Mouse (Mus musculus): ENCODE results near the gene Gtf2f1.

The Gtf2f1 gene

GRCm38 (mm10) chr17:56976531-56977390 lies 34.3 kb downstream of the Gtf2f1 start:
- in situ Hi-C loops (cut with MboI, MseI): loop anchor here (5.0 kb wide), 1 partner anchor 39 kb away; the partner anchor contains the start of gene Mllt1

GRCm38 (mm10) chr17:56975391-56975790 lies 35.7 kb downstream of the Gtf2f1 start:
- in situ Hi-C loops (cut with MboI, MseI): loop anchor here (5.0 kb wide), 1 partner anchor 38 kb away; the partner anchor contains the start of gene Mllt1

DNA sequence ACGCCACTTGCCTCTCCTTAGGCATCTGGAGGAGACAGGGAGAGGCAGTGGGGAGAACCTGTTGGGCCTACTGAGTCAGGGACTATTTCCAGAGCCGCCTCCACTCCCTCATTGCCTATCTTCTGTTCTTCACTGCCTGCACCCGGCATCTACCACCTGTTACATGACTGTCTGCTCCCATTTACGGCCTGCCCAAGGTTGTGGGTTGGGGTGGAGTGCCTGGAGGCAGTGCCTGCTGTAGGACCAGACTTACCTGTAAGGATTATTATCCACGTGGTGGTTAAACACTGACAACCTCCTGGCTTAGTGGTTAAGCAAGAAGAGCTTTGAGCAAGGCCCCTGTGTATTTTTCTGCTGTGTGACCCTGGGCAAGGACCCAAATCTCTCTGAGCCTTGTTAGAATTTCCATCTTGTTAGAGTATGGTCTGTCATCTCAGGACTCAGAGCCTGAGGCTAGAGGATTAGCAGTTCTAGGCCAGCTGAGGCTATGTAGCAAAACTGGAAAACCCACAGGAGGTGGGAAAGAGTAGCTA lies 36.3 kb downstream of the Gtf2f1 start:
- in situ Hi-C loops (cut with MboI, MseI): loop anchor here (5.0 kb wide), 1 partner anchor 37 kb away; the partner anchor contains the start of gene Mllt1

DNA sequence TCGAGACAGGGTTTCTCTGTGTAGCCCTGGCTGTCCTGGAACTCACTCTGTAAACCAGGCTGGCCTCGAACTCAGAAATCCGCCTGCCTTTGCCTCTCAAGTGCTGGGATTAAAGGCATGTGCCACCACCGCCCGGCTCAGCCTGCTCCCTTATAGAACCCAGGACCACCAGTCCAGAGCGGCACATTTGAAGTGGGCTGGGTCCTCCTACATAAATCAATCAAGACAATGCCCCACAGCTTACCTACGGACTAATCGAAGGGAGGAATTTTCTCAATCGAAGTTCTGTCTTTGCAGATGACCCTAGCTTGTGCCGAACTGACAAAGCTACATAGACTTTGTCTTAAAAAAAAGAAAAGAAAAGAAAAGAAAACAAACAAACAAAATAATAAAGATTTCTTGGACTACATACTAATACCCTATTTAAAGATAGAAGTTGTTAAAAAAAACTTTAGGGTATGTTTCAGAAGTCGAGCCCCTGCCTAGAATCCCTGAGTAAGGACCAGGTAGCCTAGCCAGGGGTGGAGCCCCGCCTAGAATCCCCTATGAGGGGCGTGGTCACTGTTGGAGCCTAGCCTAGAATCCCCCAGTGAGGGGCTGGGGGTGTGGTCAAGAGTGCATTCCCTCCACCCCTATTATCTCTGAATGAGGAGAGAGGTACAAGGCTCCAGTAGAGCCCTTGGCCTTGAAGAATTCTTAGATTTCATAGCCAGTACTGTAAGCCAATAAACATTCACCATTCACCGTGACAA lies 37.0 kb downstream of the Gtf2f1 start:
- in situ Hi-C loops (cut with MboI, MseI): no loop called here

DNA sequence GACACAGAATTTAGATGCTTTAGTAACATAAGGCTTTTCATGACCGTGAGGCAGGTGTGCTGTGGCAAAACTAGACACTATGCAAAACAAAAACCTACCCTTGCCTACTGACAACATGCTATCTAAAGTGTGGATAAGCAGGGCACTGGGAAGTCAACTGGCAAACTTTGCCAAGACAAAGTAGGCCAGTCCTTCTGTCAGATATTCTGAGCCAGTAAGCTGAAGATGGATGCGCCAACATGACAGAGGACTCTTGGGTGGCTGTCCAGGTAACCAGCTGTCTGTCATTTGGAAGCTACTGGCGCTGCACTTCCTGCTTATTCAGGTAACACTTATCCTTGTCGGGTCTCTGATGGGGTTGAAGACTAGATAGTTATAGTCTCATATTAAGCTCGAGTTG lies 41.0 kb downstream of the Gtf2f1 start:
- in situ Hi-C loops (cut with MboI, MseI): no loop called here

- in situ Hi-C loops (cut with MboI, MseI): no loop called here
Measured at GRCm38 (mm10) chr17:56969321-56969720, 41.8 kb downstream of the Gtf2f1 start.

DNA sequence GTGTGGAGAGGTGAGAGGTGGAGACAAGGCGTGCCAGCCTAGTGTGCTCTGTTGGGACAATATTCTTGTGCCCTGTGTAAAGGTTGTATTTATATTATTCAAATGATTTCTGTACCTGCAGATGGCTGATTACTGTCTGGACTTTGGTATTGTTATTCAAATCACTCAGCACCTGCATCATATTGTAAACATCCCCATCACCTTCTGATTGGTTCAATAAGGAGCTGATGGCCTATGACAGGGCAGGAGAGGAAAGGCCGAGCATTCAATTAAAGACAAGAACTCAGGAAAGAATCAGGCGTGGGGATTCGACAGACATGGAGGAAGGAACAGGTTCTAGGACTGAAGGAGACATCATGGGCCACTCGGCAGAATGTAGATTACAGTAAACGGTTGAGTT lies 47.4 kb downstream of the Gtf2f1 start:
- in situ Hi-C loops (cut with MboI, MseI): no loop called here

GRCm38 (mm10) chr17:56962642-56963405 lies 48.3 kb downstream of the Gtf2f1 start:
- in situ Hi-C loops (cut with MboI, MseI): no loop called here

DNA sequence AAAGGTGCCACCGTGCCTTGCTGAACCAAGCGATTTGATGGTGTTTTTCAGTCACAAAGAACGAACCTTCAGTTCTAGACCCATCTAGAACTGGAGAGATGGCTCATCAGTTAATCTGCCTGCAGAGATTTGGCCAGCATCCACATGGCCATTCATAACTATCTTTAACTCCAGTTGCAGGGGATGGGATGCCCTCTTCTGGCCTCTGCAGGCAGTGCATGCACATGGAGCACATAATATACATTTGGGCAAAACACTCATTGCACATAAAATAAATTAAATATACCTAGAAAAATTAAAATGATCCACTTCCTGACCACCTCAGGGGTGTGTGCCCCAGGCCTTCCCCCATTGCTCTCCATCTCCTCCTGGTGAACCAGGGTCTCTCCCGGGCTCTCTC lies 49.2 kb downstream of the Gtf2f1 start:
- in situ Hi-C loops (cut with MboI, MseI): no loop called here

DNA sequence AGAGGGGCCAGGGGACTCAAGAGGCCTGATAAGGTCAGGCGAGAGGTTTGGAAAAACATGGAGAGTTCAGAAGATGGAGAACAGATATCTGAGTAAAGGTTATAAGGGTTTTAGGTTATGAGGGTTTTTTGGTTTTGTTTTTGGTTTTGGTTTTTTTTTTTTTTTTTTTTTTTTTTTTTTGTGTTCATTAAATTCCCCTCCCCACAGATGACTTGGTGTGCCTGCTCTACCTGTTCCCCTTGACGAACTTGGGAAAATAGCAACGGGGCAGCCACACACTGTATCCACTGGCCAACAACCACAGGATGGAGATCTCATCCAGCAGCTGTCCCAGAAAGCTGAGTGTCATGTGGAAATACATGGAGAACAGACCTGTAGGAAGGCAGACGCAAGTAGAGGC lies 52.4 kb downstream of the Gtf2f1 start:
- in situ Hi-C loops (cut with MboI, MseI): no loop called here

- in situ Hi-C loops (cut with MboI, MseI): no loop called here
Measured at GRCm38 (mm10) chr17:56957763-56958429, 53.2 kb downstream of the Gtf2f1 start.

GRCm38 (mm10) chr17:56954871-56955270 lies 56.2 kb downstream of the Gtf2f1 start:
- in situ Hi-C loops (cut with MboI, MseI): no loop called here
